Mouse (Mus musculus): ENCODE measurements at regions not wholly inside any gene's neighbourhood (a gene's known extent, or its start where the extent isn't known, plus 50 kb on each side); places are given as distances from the start of the nearest gene placed in this dataset.

- DNase-seq (ENCODE audit: low spot score in 2 of 2) = peak; percentile 15 to 42
These were observed 694.1 kb upstream of the Gm21833 start for GRCm38 (mm10) chr16:82133955-82134665.

GRCm38 (mm10) chr16:82135255-82135654 is 692.9 kb upstream of the Gm21833 start:
- DNase-seq (ENCODE audit: low spot score in 2 of 2) = no peak

GRCm38 (mm10) chr16:82182797-82183196 is 645.4 kb upstream of the Gm21833 start:
- no peak for DNase-seq (ENCODE audit: low spot score in 2 of 2)

- no peak for DNase-seq (ENCODE audit: low spot score in 2 of 2)
These were observed 595.3 kb upstream of the Gm21833 start for GRCm38 (mm10) chr16:82232916-82233315.

DNA sequence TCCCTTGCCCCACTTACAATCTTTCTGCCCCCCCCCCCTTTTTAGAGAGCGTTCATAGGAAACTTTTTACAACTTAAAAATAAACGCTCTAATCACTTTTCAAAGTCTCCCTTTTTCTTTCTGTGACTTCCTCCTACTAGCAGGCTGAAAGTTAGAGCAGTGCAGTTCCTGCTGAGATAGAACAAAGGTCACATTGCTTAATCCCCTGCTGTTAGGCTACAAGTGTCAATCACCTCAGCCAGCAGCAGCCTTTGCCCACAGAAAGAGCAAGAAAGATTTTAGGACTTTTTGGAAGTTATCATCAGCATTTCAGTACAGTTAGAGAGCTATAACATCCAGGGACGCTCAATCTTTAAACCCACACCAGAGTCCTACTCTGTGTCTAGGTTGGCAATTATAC is 584.3 kb upstream of the Gm21833 start:
- no peak for DNase-seq (ENCODE audit: low spot score in 2 of 2)
